Mouse (Mus musculus) retina, postnatal 7 days (tissue): ENCODE results near the gene Dtymk.
"Not testable (repeated sequence)": the region's sequence is repeated elsewhere in the genome, so short reads cannot be mapped to it uniquely, and the experiment has no call there.

Experiments used
- DNase-seq: peaks from one replicate; pipeline ENCODE4 v3.0.0-alpha.2; 2012; ENCODE audit warnings: low read depth, low spot score

Dtymk gene

GRCm38 (mm10) chr1:93801741-93802238 lies at the start of gene Dtymk:
TSS of gene Dtymk (minus strand) at chr1:93801934.
- peak; percentile 88 for DNase-seq

GRCm38 (mm10) chr1:93845766-93846366 lies 44.1 kb upstream of the Dtymk start:
- DNase-seq = not testable (repeated sequence)

DNA sequence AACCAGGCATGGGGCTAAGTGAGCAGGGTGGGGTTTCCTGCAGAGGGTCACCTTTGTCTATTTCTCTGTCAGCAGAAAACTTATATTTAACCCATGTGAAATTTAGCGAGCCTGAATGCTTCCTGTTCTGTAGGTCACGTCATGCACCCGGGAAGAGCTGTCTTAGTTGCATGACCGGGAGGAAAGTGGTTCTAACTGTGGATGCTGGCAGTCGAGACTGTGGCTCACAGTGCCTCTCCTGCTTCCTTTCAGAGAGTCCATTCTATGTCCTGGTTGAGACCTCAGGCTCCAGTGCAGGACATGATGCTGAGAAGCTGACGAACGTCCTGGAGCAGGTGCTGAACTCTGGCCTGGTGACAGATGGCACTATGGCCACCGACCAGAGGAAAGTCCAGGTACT lies 36.8 kb upstream of the Dtymk start:
- DNase-seq = not testable (repeated sequence)

DNA sequence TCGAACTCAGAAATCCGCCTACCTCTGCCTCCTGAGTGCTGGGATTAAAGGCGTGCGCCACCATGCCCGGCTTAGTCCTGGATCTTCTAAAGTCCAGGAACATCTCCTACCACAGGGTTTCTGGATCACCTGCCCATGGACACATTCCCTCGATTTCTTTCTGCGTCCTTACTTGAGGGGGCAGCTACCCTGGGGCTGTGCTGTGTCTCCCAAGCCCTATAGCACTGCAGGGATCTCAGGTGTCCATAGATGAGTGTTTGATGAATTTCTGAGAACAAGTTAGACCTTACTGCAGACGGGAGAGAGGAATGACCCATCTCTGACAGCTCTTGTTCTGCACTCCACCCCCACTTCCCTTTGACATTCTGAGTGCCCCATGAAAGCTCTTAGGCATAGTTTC lies 35.6 kb upstream of the Dtymk start:
- DNase-seq = no peak

DNA sequence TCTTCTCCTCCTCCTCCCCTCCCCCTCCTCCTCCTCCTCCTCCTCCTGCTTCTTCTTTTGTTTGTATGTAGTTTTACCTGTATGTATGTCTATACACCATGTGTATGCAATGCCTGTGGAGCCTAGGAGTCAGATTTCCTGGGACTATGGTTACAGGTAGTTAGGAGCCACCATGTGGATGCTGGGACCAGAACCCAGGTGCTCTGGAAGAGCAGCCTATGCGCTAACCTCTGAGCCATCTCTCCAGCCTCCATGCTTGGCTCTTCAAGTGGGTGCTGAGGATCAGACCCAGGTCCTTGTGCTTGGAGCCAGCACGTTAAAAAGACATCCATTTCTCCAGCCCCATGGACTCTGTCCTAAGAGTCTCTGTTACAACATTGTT lies 34.8 kb upstream of the Dtymk start:
- DNase-seq = no peak

DNA sequence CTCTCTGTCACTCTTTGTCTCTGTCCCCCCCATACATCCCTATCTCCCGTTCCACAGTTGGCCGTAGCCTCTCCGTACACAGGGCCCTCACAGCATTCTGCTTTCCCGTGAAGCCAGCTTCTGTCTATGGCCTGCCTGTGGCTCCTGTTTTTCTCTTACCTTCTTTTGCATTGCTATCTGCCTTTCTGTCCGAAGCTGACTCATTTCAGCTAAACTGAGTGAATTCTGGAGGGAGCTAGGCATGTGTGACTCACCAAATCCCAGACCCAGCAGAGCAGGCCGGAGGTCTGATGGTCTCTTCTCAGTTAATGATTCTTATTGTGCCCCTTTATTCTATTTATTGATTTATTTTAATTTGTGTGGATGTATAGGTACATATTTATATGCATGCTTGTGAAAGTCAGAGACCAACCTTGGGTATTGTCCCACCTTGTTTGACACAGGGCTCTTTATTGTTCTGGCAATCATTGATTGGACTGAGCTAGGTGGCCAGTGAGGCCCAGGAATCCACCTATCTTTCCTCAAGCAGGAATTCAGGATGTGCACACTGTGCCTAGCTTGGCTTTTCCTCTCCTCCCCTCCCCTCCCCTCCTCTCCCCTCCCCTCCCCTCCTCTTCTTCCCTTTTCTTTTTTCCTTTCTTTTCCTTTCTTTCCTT lies 34.3 kb upstream of the Dtymk start:
- no peak for DNase-seq

DNA sequence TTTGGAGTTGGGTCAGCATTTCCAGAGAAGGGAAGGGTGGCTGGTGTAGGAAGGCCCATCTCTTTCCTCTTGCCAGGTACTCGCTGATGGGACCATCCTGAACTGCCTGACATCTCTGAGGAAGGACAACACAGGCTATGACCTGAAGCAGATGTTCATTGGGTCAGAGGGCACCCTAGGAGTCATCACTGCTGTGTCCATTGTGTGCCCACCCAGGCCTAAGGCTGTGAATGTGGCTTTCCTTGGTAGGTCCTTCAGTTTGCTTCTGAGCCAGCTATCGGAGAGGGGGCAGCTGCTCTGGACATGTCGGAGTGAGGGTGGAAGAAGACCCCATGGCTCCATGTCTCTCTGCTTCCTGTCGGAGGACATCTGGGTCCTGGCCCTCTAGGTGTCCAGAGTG lies 33.5 kb upstream of the Dtymk start:
- no peak for DNase-seq

GRCm38 (mm10) chr1:93834671-93835150 lies 33.0 kb upstream of the Dtymk start:
- no peak for DNase-seq

DNA sequence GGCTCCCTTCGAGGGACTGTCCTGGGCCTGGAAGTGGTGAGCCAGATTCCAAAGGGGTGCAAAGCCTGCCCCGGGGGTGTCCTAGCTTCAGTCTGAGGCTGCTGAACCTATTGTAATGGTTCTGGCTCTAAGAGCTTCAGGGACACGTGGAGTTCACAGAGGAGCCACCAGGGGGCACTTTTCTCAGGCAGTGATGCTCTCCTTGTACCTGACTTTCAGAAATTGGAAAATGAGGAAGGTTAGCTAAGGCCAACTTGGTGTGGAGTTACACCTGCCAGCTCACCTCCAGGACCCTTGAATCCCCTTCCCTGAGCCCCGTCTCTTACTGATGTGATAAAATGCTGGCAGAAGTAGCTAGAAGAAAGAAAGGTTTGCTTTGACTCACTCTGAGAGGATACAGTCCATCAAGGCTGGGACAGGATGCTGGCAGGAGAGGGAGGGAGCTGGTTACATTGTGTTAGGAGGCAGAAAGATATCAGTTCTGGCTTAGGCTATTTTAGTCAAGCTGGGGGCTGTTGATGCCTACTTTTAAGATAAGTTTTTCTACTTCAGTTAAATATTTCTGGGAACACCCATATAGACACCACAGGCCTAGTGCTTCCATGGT lies 31.1 kb upstream of the Dtymk start:
- DNase-seq = not testable (repeated sequence)

- DNase-seq = no peak
Observed at GRCm38 (mm10) chr1:93826540-93826835, 24.8 kb upstream of the Dtymk start.

DNA sequence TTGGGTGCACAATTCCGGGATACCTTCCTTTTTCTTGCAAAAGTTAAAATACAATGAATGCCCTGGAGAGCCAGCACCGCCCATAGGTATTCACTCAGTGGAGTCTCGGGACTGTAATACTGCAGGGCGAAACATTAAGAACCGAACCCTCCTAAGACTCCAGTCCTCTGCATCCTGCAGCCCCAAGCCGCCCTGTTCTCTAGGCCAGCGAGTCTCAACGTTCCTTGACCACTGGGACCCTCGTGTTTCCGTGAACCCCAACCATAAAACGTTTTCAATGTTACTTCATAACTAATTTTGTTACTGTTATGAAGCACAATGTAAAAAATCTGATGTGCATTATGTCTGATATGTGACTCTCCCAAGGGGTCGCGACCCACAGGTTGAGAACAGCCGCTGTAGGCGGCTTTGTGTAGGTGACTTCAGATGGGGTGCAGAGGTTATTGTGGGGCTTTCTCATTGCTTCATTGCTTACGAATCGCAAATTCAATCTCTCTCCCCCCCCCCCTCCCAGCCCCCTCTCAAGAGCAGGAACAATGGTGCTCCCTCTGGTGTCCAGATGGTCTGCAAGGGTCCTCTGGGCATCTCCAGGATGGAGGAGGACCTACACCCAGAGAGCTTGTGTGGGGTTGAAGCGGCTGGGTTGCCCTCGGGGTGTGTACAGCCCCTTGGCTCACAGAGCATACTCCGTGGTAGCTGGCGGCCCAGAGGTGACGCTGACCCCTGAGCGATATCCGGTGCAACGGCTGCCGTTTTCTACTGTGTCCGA lies 24.2 kb upstream of the Dtymk start:
- DNase-seq = no peak

DNA sequence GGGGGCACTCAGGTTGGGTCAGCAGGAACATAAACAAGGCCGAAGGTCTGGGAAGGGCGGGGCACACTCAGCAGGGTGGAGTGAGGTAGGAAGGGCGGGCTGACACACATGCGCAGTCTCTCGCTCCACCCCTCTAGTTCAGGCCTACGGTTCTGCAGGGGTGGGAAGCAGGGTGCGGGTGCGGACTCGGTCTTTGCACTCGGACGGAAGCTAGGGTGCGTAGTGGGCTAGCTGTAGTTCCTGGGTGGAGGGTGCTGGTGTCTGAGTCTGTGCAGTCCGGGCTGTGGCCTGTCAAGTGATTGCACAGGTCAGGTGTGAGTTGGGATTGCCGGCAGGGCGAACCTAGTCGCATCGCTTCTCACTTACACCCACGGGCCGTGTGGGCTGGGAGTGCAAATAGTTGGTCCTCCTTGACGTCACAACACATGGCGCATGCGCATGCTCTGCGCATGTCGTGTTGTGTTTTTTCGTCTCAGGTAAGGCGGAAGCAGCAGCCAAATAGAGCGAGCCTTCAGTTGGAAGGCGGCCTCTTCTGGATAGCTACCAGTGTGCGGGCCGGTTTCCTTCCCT lies 23.5 kb upstream of the Dtymk start:
- DNase-seq = peak; percentile 90

GRCm38 (mm10) chr1:93824609-93825008 lies 22.9 kb upstream of the Dtymk start, which contains the start of gene D2hgdh:
TSS of gene D2hgdh (plus strand) at chr1:93824909.
- DNase-seq = no peak

- no peak for DNase-seq
Observed at GRCm38 (mm10) chr1:93823796-93824495, 22.2 kb upstream of the Dtymk start.

DNA sequence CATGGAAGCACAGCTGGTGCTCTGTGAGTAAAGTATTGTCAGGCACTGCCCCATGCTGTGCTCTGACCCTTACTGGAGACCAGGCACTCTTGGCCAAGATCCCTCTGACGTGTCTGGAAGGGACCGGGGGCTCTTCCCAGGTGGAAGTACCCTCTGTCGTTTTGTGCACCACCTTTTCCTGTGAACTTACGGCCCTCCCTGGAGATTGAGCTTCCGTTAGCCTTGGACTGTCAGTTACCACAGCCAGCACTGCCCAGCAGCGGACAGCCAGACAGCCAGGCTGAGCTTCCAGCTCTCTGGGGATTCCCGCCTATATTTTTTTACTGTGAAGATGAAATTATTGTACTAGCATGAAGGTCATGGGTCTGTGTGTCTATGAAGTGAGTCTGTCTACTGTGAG lies 17.0 kb upstream of the Dtymk start:
- no peak for DNase-seq

DNA sequence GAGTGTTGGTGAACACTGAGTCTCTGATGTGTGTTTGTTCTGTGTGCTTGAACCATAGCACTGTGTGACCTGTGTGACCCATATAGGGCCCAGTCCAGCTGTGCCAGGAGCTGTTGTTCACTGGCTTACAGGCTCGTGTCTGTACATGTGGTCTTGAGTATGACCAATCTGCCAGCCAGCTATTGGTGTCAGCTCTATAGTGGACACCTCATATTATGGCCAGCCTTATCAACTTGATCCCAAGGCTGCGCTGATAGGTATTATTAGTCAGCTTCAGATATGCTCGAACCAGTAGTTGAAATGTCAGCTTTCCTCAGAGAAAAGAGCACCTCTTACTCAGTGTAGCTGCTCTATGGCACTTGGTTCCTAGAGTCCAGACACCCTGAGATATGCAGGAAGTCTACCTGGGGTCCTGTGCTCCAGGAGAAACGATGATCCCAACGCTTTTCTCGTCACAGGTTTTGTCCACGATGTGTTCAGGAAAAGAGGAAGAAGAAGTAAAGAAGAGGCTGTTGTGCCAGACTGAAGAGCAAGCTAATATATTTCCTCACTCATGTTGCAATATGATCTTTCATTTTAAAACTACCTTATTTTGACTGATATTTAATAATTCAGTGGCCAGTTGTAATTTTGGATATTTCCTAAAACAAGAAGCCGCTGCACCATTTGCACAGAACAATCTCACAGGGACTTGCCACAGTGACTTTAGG lies 16.2 kb upstream of the Dtymk start:
- no peak for DNase-seq

DNA sequence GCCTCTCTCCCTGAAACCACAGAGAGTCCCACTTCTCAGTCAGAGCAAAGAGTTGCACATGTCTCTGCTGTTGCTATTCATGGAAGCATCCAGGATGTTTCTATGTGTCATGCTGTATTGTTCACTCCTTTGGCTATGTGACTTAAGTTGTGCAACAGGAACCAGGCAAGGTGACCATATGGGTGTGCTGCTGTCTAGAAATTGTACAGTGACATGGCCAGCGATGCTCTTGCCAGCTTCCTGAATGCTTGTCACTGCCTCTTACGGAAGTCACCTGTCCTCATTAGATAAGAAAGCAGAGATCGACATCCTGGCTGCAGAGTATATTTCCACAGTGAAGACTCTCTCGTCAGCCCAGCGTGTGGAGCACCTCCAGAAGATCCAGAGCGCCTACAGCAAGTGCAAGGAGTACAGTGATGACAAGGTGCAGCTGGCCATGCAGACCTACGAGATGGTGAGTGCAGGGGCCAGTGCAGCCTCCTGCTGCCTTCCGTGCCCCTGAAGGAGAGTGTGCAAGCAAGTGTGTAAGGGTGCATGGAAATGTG lies 9.8 kb upstream of the Dtymk start:
- no peak for DNase-seq

DNA sequence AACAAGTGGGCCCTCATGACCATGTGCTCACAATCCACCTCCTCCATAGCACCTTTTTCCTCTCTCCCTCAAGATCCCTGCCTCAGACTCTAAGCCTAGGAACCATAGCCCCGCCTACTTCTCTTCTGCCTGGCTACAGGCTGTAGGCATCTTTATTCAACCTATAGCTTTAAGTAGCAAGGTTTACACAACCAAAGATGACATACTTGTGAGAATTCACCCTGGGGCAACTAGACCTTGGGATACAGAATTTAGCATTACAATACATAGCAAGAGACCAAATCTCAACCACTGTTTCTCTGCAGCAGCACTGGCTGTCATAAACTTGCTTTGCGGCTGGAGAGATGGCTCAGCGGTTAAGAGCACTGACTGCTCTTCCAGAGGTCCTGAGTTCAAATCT lies 8.3 kb upstream of the Dtymk start:
- no peak for DNase-seq

GRCm38 (mm10) chr1:93808871-93809270 lies 7.1 kb upstream of the Dtymk start:
- no peak for DNase-seq

DNA sequence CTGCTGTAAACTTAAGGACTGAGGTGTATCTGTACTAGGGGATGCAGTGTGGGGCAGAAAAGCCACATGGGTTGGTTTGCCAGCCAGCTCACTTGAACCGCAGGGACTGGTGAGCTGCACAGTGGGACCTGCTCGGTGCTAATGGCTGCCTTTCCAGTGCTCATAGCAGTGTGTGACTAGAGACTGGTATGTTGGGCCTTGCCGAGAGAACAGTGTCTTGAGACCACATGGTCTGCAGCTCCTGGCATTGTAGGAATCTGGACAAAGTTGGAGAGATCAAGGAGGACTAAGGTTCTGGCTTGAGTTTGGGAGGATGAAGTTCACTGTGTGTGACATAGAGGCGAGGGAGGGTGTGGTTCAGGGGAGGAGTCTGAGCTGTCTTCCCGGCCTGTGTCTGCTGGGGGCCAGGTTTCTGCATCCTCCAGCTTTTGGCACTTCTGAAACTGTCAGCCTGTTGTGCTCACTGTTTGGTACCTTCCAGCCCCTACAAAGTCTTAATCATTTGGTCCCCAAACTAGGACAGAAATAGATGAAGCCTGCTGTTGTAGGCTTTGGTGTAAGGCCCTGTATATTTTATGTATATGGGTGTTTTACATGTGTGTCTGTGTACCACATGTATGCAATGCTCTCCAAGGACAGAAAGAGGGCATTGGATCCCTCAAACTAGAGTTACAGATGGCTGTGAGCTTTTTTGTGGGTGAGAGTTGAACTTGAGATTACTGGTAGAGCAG lies 3.7 kb upstream of the Dtymk start:
- no peak for DNase-seq
